Mouse (Mus musculus) limb, embryonic 12.5 days (tissue): ENCODE measurements around the gene Eipr1. TPM values are rescaled to one million over a fixed set of nuclear protein-coding genes. Genes with fewer than 3 reads are reported as not detected.

ENCODE experiments used
- ATAC-seq: fragments of 200-750 bp; cut with Nextera tagmentation; 2 replicates; pipeline ENCODE4 v1.8.0; 2017; ENCODE audit warnings: low read depth, moderate TSS enrichment; ENCODE audit not compliant: insufficient number of reproducible peaks, insufficient read depth, low FRiP score, low TSS enrichment
- H3K27ac ChIP-seq: fragments of 300-500 bp; sonication (generic); 2 replicates; pipeline ENCODE4 v1.5.1; 2016; ENCODE audit warnings: mild to moderate bottlenecking, moderate library complexity
- H3K27me3 ChIP-seq: fragments of 300-500 bp; sonication (generic); 2 replicates; pipeline ENCODE4 v1.6.1; 2016; ENCODE audit warnings: mild to moderate bottlenecking, moderate library complexity
- H3K36me3 ChIP-seq: fragments of 300-500 bp; sonication (generic); 2 replicates; pipeline ENCODE4 v1.6.1; 2016; ENCODE audit warnings: mild to moderate bottlenecking, moderate library complexity
- H3K4me1 ChIP-seq: fragments of 300-500 bp; sonication (generic); replicated peaks from 2 replicates; pipeline ENCODE4 v1.6.1; 2016
- H3K4me2 ChIP-seq: fragments of 300-500 bp; sonication (generic); 2 replicates; pipeline ENCODE4 v1.6.1; 2016; ENCODE audit warnings: mild to moderate bottlenecking, moderate library complexity
- H3K4me3 ChIP-seq: fragments of 300-500 bp; sonication (generic); replicated peaks from 2 replicates; pipeline ENCODE4 v1.5.1; 2016; ENCODE audit warnings: mild to moderate bottlenecking
- H3K9ac ChIP-seq: fragments of 300-500 bp; sonication (generic); replicated peaks from 2 replicates; pipeline ENCODE4 v1.6.1; 2016; ENCODE audit warnings: mild to moderate bottlenecking, moderate library complexity
- H3K9me3 ChIP-seq: fragments of 300-500 bp; sonication (generic); 2 replicates; pipeline ENCODE4 v1.6.1; 2016; ENCODE audit warnings: mild to moderate bottlenecking, moderate library complexity
- WGBS: fragments of 180-500 bp; shearing (Covaris S2); methylation state at CpG from one replicate; pipeline ENCODE4 v1.1.7; 2016; 5-methylcytosine and 5-hydroxymethylcytosine counted together
- polyA plus RNA-seq: library from polyadenylated mRNA; unstranded; fragments of >200 nt; fragmentation: Nextera tagmentation; extraction: Ambion mirVana; gene quantifications from 2 replicates; pipeline ENCODE4 v1.2.1, GENCODE M21; 2016

Eipr1 gene
- polyA plus RNA-seq, 1 experiment from 2014 or later = 33.7 TPM

GRCm38 (mm10) chr12:28829502-28829901 lies 77.9 kb downstream of the Eipr1 start:
- Histone ChIP-seq H3K4me1 (no peaks in the 10 kb centered on the region), H3K36me3 (peaks cover 7% of the 10 kb centered on the region; the same call in 1 of the 2 replicates), H3K27me3 (no peaks in the 10 kb centered on the region), H3K27ac (no peak overlapping the region), H3K9me3 (no peaks in the 10 kb centered on the region), H3K9ac (no peak overlapping the region), H3K4me2 (no peak overlapping the region), H3K4me3 (no peak overlapping the region)
- no peak for ATAC-seq
- 84% methylated on average over 3 of the region's 3 CpGs for WGBS

DNA sequence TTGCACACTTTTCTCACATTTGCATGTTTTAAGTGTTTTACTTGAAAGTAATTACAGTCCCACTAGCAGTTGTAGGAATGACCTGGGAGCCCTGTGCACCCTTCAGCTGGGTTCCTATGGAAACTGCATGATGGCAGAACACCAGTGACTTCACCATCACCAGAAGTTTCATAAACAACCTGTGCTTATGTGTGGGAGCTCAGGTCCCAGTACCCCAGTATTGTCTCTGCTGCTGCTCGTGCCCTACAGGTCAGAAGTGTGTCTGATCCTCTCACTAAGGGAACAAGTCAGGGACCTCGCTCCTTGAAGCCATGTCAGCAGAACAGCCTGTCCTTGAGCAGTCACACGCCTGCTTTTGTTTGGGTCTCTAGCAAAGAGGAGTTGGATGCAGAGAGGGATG lies 78.9 kb downstream of the Eipr1 start:
- Histone ChIP-seq H3K9ac (no peak overlapping the region), H3K4me1 (no peaks in the 10 kb centered on the region), H3K9me3 (no peaks in the 10 kb centered on the region), H3K36me3 (peaks cover 7% of the 10 kb centered on the region; the same call in 1 of the 2 replicates), H3K4me2 (no peak overlapping the region), H3K4me3 (no peak overlapping the region), H3K27me3 (no peaks in the 10 kb centered on the region), H3K27ac (no peak overlapping the region)
- WGBS = 86% methylated on average over 3 of the region's 3 CpGs
- no peak for ATAC-seq

DNA sequence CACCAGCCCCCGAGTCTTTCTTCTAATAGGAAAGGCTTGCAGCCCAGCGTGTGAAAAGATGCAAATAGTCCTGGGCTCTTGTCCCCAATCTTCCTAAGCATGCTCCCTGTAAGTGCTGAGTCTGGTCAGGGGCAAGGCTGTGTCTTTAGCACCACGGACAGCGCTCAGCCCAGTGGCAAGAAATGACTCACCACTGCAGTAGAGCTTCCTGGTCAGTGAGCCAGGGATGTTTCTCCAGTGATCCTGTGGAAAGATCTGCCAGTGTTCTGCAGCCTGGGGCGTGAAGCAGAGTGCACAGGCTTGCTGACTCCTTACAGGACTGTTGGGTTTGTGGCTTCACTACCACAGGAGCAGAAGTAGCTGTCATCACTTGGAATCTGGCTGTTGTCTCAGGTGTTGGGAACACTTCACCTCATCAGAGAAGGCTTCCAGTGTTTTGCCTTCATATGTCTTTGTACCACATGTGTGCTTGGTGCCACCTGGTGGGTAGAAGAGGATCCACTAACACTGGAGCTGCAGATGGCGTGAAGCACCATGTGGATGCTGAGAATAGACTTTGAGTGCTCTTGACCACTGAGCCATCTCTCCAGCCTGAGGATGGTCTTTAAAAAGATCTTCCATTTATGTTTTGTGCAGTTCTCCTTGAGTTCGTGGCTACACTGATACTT lies 79.6 kb downstream of the Eipr1 start:
- Histone ChIP-seq H3K4me3 (no peak overlapping the region), H3K36me3 (peaks cover 7% of the 10 kb centered on the region; the same call in 1 of the 2 replicates)
- no peak for ATAC-seq

DNA sequence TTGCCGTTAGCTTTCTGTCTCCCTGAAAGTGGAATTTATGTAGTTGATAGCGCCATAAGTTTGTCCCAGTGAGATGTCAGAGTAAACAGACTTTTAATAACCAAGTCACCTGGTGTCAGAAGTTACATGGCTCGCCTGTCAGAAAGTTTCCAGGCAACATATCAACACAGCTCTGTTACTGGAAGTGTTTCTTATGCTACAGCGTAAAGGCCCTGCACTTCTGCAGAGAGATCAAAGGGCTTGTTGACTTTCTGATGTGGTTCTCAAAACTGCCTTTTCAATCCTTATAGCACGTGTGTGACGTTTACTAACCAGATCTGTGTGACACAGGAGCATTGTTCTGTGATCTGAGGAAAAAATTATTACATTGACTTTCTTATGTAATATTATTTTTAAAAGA lies 82.7 kb downstream of the Eipr1 start:
- no peak overlapping the region for H3K4me3 ChIP-seq
- no peak overlapping the region for H3K4me2 ChIP-seq
- peaks cover 3% of the 10 kb centered on the region; the same call in 1 of the 2 replicates for H3K36me3 ChIP-seq
- H3K9me3 ChIP-seq = no peaks in the 10 kb centered on the region
- no peaks in the 10 kb centered on the region for H3K27me3 ChIP-seq
- H3K27ac ChIP-seq = no peak overlapping the region
- 76% methylated on average over 6 of the region's 6 CpGs for WGBS
- no peak for ATAC-seq
- H3K9ac ChIP-seq = no peak overlapping the region
- H3K4me1 ChIP-seq = peaks cover 8% of the 10 kb centered on the region

More for the DNA sequence above, 79.6 kb downstream of the Eipr1 start:
- Histone ChIP-seq H3K4me2 (no peak overlapping the region), H3K27me3 (no peaks in the 10 kb centered on the region), H3K9ac (no peak overlapping the region), H3K27ac (no peak overlapping the region), H3K9me3 (no peaks in the 10 kb centered on the region), H3K4me1 (no peaks in the 10 kb centered on the region)
- WGBS = 38% methylated on average over 7 of the region's 7 CpGs

- Histone ChIP-seq H3K27me3 (no peaks in the 10 kb centered on the region), H3K9me3 (no peaks in the 10 kb centered on the region), H3K27ac (no peak overlapping the region), H3K4me3 (no peak overlapping the region), H3K4me1 (peaks cover 8% of the 10 kb centered on the region), H3K9ac (no peak overlapping the region), H3K36me3 (no peaks in the 10 kb centered on the region), H3K4me2 (no peak overlapping the region)
- no peak for ATAC-seq
- 92% methylated on average over 3 of the region's 3 CpGs for WGBS
Observed at GRCm38 (mm10) chr12:28835683-28836082, 84.1 kb downstream of the Eipr1 start.

DNA sequence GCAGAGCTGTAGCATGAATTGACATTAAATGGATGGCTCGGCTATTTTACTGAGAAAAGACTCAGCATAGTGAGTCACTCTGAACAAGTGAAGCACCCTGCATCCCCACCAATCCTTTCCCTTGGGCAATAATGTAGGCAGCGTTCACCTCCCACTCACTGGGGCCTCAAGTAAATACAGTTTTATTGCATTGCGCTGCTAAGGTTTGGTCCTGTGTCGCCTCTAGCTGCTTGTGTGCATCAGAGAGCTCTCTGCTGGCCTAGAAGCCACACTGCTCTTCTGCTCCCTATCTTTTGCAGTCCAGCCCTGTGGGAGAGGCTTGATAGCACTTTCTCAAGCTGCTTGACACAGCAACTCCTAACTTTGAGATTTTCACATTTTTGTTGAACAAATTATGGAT lies 86.7 kb downstream of the Eipr1 start:
- Histone ChIP-seq H3K4me1 (peaks cover 8% of the 10 kb centered on the region), H3K9me3 (no peaks in the 10 kb centered on the region), H3K36me3 (no peaks in the 10 kb centered on the region), H3K9ac (no peak overlapping the region), H3K27me3 (no peaks in the 10 kb centered on the region), H3K4me2 (no peak overlapping the region), H3K27ac (no peak overlapping the region), H3K4me3 (no peak overlapping the region)
- ATAC-seq = no peak
- 47% methylated on average over 4 of the region's 4 CpGs for WGBS

DNA sequence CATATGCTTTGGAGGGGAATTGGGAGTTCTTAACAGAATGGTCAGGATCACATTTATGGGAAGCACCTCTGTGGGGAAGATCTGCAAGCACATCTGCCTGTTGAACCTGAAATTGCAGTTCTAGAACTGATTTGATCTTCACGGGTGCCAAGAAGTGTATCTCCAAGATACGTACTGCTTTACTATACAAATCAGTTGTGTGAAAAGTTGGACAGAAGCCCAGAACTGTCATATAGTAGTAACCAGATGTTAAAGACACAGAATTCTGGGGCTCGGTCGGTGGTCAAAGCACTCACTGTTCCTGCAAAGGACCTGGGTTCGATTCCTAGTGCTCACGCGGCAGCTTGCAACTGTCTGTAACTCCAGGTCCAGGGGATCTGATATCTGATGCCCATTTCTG lies 87.4 kb downstream of the Eipr1 start:
- H3K4me1 ChIP-seq = peaks cover 8% of the 10 kb centered on the region
- 89% methylated on average over 7 of the region's 7 CpGs for WGBS
- no peak overlapping the region for H3K4me2 ChIP-seq
- no peaks in the 10 kb centered on the region for H3K36me3 ChIP-seq
- H3K27ac ChIP-seq = no peak overlapping the region
- no peaks in the 10 kb centered on the region for H3K27me3 ChIP-seq
- no peak for ATAC-seq
- H3K4me3 ChIP-seq = no peak overlapping the region
- no peak overlapping the region for H3K9ac ChIP-seq
- no peaks in the 10 kb centered on the region for H3K9me3 ChIP-seq

- no peak overlapping the region for H3K4me3 ChIP-seq
- 80% methylated on average over 5 of the region's 5 CpGs for WGBS
- H3K27ac ChIP-seq = no peak overlapping the region
- H3K9ac ChIP-seq = no peak overlapping the region
- no peaks in the 10 kb centered on the region for H3K36me3 ChIP-seq
- no peaks in the 10 kb centered on the region for H3K27me3 ChIP-seq
- H3K4me1 ChIP-seq = peaks cover 8% of the 10 kb centered on the region
- H3K9me3 ChIP-seq = no peaks in the 10 kb centered on the region
- H3K4me2 ChIP-seq = no peak overlapping the region
- ATAC-seq = no peak
Observed at GRCm38 (mm10) chr12:28841179-28841698, 89.6 kb downstream of the Eipr1 start.

DNA sequence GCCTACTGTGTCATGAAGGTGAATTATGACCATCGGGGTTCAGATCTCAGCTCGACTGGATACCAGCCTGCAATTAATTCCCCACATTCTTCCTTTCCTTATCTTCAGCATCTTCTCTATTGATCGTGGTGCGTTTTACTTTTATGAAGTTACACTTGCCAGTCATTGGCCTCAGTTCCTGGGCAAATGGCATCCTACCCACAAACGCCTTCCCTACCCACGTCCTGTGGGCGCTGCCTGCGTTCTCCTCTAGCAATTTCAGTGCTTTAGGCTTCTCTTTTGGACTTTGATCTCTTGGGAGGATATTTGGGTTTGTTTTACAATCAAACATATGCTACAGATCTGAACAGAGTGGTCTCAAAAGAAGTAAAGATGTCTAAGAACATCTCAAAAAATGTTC lies 94.2 kb downstream of the Eipr1 start:
- no peaks in the 10 kb centered on the region for H3K4me1 ChIP-seq
- no peak overlapping the region for H3K27ac ChIP-seq
- ATAC-seq = no peak
- no peak overlapping the region for H3K4me3 ChIP-seq
- no peak overlapping the region for H3K9ac ChIP-seq
- no peaks in the 10 kb centered on the region for H3K36me3 ChIP-seq
- WGBS = 79% methylated on average over 8 of the region's 8 CpGs
- H3K27me3 ChIP-seq = no peaks in the 10 kb centered on the region
- H3K9me3 ChIP-seq = no peaks in the 10 kb centered on the region
- no peak overlapping the region for H3K4me2 ChIP-seq

DNA sequence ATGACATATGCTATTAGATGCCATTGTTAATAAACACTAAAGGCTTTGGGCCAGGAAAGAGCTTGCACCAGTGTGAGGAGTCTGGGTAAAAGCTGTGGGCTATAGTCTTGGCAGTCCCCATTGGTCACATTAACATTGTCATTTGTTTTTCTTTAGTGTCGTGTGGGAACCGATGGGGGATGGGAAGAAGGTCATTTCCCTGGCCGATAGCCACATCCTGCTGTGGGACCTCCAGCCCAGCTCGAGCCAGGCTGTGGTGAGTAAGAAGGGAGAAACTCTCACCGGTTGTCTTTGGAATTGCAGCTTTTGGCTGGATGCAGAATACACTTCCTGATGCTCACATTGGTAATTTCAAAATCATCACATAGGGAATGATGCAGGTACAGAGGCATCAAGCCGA lies 95.8 kb downstream of the Eipr1 start:
- H3K36me3 ChIP-seq = no peaks in the 10 kb centered on the region
- no peaks in the 10 kb centered on the region for H3K27me3 ChIP-seq
- H3K4me2 ChIP-seq = no peak overlapping the region
- 82% methylated on average over 6 of the region's 6 CpGs for WGBS
- H3K9ac ChIP-seq = no peak overlapping the region
- H3K9me3 ChIP-seq = no peaks in the 10 kb centered on the region
- no peak overlapping the region for H3K4me3 ChIP-seq
- ATAC-seq = no peak
- H3K4me1 ChIP-seq = no peaks in the 10 kb centered on the region
- no peak overlapping the region for H3K27ac ChIP-seq

DNA sequence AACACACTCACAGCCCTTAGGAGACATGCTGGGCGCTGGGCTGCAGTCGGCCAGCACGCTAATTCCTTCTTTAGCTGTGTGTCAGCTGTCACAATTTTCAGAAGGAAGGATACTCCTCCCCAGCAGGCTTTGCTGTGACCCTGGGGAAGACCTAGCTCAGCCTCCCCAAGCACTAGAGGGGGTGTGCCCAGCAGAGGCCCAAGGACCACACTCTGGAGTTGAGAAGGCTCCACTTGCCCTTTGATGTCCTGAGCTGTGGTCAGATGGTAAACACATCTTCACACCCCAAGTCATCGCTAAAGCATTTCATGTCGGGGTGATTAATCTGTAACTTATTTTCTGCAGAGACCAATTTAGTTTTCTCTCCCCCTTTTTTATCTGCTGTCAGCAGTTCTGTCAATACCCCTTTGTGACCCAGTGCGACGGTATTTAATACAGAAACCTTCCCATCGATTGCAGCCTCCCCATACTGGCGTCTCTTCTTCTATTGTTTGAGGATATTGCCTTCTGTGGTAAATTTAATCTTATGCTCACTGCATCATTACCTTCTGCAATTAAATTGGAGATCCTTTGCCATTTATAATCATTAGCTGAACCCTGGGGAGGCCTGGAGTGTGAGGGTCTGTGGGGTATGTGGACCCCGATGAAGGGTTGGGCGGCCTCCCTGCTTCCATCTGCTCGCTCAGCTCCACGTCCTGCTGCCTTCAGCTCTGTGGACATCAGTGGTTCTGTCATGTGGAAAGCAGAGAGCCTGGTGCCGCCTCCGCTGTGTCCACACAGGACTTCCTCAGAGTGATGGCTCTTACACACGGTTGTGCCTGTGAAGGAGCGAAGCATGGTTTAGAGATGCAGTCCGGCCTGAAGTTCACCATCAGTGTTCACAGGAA lies 97.4 kb downstream of the Eipr1 start:
- no peaks in the 10 kb centered on the region for H3K9me3 ChIP-seq
- no peaks in the 10 kb centered on the region for H3K4me1 ChIP-seq
- H3K4me2 ChIP-seq = no peak overlapping the region
- WGBS = 73% methylated on average over 18 of the region's 18 CpGs
- no peak overlapping the region for H3K27ac ChIP-seq
- H3K9ac ChIP-seq = no peak overlapping the region
- ATAC-seq = no peak
- H3K27me3 ChIP-seq = no peaks in the 10 kb centered on the region
- H3K36me3 ChIP-seq = no peaks in the 10 kb centered on the region
- H3K4me3 ChIP-seq = no peak overlapping the region
